Mouse (Mus musculus) ovary, adult 18-20 months (tissue): ENCODE data around the gene Gse1.

ENCODE experiments used
- DNase-seq: peaks from one replicate; pipeline ENCODE4 v3.0.0; 2022; ENCODE audit warnings: low spot score, mixed read lengths

Gene Gse1

DNA sequence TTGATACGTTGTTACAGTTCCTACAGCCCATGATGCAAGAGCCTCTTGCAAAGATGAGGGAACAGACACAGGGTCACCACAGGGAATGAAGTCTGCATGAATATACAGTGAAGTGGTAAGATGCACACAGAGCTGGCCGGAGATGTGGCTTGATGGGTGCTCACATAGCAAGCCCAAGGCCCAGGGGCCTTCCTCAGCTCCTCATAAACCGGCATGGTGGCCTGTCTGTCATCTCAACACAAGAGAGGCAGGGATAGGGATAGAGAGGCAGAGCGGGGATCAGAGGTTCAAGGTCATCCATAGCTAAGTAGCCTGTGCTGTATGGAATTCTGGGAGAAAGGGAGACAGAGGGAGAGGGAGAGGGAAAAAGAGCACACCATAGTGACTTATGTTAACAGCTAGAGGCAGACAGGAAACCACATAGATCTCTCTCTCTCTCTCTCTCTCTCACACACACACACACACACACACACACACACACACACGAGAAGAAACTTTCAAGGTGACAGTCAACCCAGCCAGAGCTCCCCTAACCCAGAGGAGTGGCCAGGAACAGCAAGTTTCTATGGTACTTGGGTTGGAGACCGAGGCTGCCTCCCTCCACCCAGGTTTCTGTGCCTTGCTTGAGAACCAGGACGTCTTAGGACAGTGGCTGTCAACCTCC lies 175.5 kb downstream of the Gse1 start:
- DNase-seq: no peak

DNA sequence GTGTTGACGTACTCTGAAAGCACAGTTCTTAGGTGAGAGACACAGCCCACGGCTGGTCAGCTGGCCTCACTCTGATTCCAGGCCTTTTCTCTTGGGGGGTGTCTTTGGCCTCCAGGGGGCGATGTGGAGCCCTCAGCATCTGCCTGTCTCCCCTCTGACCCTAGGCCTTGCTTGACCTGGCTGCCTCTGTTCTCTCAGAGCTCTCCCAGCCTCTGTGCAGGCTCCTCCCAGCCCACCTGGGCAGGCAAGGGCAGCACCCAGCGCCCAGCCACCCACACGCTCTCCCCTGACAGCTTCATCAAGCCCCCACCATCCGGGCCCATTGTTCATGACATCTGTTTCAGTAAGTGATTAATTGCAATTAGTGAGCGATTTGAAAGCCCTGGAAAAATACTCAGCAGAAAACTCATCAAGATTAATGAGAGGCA lies 176.4 kb downstream of the Gse1 start:
- DNase-seq: no peak

DNA sequence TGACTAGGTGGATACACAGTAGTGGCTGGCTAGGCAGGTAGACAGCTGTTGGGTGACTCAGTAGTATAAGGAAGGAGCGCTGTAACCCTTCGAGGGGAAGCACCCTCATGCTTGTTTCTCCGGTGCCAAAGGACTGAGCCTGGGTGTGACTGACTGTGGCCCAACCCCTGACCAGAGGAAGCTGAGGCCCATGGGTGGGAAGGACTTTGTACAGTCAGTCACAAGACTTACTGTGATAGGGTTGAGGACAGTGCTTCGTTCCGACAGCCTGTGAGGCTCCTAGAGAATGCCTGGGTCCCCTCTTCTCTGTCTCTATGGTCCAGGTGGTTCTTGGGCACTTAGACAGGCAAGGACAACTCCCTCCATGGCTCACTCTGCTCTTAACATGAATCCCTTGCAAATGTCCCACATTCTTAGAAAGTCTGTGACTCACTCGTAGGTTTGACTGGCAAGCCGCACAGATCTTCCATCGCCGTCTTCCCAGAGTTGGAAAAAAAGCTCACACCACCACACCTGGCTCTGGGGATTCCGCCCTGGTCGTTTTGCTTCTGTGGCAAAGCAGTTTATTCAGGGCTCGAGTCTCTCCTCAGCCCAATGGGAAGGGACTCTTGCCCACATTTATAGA lies 177.9 kb downstream of the Gse1 start:
- no peak for DNase-seq

DNA sequence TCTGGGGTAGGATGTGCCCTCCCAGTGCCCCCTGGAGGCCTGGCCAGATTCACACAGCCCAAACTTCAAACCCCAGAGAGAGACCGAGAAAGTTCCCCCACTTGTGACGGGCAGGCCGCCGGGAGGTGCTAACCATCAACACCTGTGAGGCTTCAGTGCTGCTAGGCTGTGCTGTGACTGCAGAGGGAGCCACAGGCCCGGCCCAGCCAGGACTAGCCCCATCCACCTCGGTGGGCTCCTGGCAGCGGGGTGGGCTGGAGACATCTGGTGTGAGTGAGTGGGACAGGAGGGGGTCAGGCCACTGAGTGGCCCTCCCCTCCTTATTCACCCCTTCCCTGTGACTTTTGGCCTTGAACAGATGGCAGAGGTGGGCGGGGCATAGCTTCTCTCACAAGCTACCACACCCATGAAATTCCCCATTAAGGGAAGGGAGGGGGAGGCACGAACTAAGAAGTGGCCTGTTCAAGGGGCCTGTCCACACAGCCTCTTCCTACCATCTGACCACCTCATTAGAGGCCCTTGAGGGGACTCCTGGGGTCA lies 179.5 kb downstream of the Gse1 start:
- no peak for DNase-seq

DNA sequence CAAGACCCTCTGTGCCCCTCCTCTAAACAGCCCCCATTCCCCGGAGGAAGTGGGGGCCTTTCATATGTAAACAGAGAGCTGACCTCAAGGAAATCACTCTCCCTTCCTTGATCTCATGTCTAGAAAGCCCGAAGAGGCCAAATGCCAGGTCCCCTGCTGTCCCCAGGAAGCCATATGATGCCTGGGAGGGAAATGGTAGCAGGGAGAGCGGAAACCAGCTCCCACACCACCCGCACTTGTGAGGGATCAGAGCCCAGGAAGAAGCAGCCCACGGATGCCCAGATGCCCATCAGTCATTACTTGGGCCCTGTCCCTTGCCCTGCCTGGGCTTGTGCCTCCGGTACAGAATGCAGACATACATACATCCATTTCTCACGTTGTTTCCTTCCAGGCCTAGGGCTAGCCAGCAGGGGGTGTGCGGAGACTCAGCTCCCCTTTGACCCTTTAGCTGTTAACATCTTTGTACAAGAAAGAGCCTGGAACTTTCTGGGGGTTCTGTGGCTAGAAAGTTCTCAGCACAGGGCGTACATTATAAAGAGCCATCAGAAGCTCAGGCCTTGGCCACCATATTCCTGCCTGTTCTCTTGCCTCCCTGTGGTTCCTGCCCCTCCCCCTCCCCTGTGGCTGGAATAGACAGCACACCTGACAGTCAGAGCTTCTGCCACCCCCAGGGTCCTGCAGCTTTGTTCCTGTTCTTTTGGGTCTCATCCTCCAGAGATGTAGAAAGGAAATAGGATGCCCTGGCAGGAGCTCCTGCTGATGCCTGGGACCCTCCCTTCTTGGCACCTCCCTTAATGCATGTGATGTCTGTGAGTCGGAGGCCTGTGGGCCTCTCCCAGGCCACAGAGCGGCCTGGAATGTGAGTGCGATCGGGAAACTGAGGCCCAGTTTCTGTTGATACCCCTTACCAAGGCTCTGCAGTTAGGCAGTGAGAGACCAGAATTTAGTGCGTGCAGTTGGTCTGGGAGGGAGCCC lies 180.3 kb downstream of the Gse1 start:
- DNase-seq: no peak

GRCm38 (mm10) chr8:120409371-120410013 lies 181.2 kb downstream of the Gse1 start:
- DNase-seq: no peak

DNA sequence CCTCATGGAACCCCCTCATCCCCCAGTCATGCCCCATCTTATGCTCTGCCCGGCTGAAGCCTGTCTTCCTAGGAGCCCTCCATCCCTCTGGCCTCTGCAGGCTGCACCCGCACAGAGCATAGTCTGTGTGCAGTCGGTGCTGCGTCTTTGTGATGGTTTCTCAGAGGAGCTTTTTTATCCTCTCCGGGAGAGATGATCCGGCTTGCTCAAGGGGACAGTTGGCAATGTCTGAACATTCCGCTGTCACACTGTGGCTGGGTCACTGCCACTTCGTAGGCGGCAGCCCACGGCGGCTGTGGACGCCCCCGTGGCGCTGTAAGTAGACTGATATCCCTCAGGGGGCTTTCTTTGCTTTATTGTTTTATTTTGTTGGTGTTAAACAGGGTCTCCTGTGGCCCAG lies 182.8 kb downstream of the Gse1 start:
- DNase-seq: no peak

GRCm38 (mm10) chr8:120411862-120412261 lies 183.6 kb downstream of the Gse1 start:
- no peak for DNase-seq

GRCm38 (mm10) chr8:120412357-120412756 lies 184.1 kb downstream of the Gse1 start:
- DNase-seq: no peak

DNA sequence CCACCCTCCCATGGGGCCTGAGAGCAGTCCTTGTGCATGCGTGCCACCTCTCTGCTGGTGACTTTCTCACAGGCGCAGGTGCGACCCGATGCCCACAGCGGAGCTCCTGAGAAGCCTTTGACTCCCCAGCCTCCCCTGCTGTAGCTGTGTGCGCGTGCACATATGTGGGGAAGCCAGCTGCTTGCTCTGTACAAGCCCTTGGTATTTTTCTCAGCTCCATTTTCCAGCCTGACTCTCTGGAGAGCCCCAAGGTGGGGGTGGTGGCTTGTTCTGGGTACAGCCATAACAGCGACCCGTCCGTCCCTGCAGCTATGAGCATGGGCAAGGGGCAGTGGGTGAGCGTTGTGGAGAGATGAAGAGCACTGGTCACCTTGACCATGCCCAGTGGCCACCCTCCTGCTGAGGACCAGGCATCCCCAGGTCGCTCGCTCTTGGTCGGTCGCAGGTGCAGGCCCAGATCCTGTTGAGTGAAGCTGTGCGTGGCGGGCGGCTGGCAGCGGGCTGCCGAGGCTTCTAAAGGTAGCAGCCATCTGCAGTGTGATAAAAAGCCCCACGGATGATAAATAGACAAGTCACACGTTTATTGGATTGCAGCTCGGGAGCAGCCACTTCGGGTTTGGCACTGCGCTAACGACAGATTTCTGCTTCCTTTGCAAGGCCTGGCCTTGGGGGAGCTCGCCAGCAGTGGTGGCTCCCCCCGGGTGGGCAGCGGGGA lies 184.8 kb downstream of the Gse1 start:
- DNase-seq: no peak

GRCm38 (mm10) chr8:120413626-120413988 lies 185.4 kb downstream of the Gse1 start:
- no peak for DNase-seq

- DNase-seq: no peak
These were observed 186.0 kb downstream of the Gse1 start for GRCm38 (mm10) chr8:120414216-120414615.

GRCm38 (mm10) chr8:120415474-120415873 lies 187.2 kb downstream of the Gse1 start:
- no peak for DNase-seq

GRCm38 (mm10) chr8:120416173-120416521 lies 187.9 kb downstream of the Gse1 start:
- no peak for DNase-seq

- peak; percentile 71 for DNase-seq
These were observed 188.5 kb downstream of the Gse1 start for GRCm38 (mm10) chr8:120416522-120417394.

DNA sequence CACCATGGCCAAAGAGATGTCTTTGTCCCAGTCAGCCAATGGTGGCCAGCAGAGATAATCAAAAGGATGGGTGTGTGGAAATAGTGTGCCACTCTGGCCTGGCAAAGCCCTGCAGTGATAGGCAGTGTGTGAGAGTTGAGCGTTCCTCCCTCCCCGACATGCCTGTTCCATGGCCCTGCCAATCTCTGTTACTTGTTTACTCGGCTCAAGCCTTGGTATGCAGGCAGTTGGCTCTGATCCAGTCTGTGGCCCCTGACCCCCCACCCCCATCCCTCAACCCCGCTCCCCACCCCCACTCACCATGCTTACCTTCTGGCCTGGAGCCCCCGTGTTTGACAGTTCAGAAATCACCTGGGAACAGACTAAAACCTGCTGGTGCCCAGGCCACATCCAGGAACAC lies 189.9 kb downstream of the Gse1 start:
- no peak for DNase-seq

DNA sequence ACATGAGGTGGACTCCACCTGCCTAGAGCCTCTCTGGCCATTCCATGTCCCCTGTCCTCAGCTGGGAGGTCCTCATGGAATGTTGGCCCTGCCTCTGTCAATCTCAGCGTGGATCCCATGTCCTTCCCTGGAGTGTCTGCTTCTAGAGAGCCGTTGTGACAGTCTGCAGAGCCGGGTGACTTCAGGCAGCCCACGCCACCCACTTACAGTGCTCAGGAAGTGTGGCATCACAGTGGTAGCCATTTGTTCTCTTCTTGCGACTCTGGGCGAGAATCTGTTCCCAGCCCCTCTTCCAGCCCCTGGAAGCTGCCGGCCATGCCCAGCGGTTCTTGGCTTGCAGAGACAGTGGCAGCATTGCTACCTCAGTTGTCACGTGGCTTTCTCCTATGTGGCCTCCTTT lies 191.4 kb downstream of the Gse1 start:
- no peak for DNase-seq

DNA sequence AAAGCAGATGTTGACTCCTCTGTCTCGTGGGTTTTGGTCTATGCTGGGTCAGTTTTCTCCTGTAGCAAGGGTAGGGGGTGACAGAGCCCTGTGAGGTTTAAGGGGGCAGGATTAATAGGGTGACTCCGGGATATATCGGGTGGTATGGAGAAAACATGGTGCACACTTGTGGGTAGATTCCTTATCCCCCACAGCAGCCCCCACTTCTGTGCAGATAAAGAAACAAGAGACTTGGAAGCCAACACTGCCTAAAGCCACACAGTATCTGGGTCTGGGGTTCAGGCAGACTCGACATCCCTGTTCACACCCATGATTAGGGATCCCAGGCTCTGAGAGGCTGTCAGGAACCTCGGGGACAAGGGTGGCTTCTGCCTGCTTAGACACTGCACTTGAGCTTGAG lies 192.0 kb downstream of the Gse1 start:
- no peak for DNase-seq

GRCm38 (mm10) chr8:120421638-120422037 lies 193.4 kb downstream of the Gse1 start:
- no peak for DNase-seq

- no peak for DNase-seq
These were observed 194.0 kb downstream of the Gse1 start for GRCm38 (mm10) chr8:120422236-120422635.

GRCm38 (mm10) chr8:120423576-120423975 lies 195.3 kb downstream of the Gse1 start:
- no peak for DNase-seq
